Mouse (Mus musculus): ENCODE measurements around the gene Nr2e1. TPM values are rescaled to one million over a fixed set of nuclear protein-coding genes. Genes with fewer than 3 reads are reported as not detected.

Nr2e1 gene
- total and polyA plus RNA-seq, 3 experiments = not detected

DNA sequence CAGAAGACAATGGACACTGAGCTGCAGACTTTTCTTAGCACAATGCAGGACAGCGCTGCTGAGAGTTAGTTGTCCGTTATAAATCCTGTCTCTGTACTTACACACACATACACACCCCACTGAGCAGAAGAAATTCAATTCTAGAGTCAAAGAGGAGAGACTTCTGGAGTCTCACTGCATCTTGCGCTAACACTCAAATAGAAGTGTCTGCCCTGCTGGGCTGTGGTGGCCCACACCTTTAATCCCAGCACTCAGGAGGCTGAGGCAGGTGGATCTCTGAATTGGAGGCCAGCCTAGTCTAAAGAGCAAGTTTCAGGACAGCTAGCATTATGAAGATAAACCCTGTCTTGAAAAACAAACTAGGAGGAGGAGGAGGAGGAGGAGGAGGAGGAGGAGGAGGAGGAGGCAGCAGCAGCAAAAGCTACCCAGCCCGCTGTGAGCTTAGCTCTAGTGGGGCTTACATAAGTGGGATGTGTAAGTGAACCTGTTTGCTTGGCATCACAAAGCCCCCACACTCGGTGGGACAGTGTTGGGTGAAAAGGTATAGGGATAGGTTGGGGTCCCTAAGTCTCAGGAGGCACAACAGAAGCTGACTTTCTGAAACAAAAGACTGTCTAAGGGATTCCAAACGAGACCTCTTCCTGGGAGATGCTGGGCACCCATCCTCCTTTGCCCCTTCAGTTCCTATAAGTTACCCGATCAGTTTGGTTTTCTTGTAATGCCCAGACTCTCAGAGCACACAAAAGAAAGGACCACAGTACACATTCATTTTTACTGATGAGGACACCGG, 4.7 kb upstream of the Nr2e1 start:
- H3K79me2 ChIP-seq (ENCODE audit: control insufficient read depth, insufficient read depth, low read length, poor library complexity) = no peaks in the 10 kb centered on the region
- no peaks in the 10 kb centered on the region for H3K36me3 ChIP-seq (ENCODE audit: control insufficient read depth in 1 of 2, insufficient read depth in 2 of 2, low read length in 2 of 2)
- no peak overlapping the region for H3K4me3 ChIP-seq (ENCODE audit: control insufficient read depth in 1 of 2, insufficient read depth in 1 of 2, low read depth in 2 of 2, low read length in 2 of 2)
- peaks cover 0 to 3% of the 10 kb centered on the region in 2 experiments for H3K27me3 ChIP-seq (ENCODE audit: control insufficient read depth in 1 of 2, insufficient read depth in 2 of 2, low read length in 2 of 2)
- H3K27ac ChIP-seq (ENCODE audit: control insufficient read depth, low read depth, low read length) = no peak overlapping the region
- no peaks in the 10 kb centered on the region for H3K9me3 ChIP-seq (replicated peaks; ENCODE audit: insufficient read depth, low read length)
- DNase-seq (ENCODE audit: low read depth, low spot score) = no peak
- TF ChIP-seq JUND (IDR thresholded peaks at IDR 0.05; ENCODE audit: low read depth, low read length) (no peak), POLR2AphosphoS5 (IDR thresholded peaks at IDR 0.05; ENCODE audit: borderline replicate concordance, low read depth, low read length) (no peak), E2F4 (IDR thresholded peaks at IDR 0.05; ENCODE audit: borderline replicate concordance, low read depth, low read length) (no peak), BHLHE40 (IDR thresholded peaks at IDR 0.05; ENCODE audit: borderline replicate concordance, low read depth, low read length) (no peak), TCF12 (IDR thresholded peaks at IDR 0.05; ENCODE audit: low read depth, low read length) (no peak), KAT2A (conservative IDR thresholded peaks at IDR 0.05; ENCODE audit: low read depth, low read length) (no peak), GATA1 (IDR thresholded peaks at IDR 0.05; ENCODE audit: low read depth, low read length) (no peak), ZNF384 (IDR thresholded peaks at IDR 0.05; ENCODE audit: low read depth, low read length) (no peak), SIN3A (IDR thresholded peaks at IDR 0.05; ENCODE audit: low read length) (no peak)
- H3K4me1 ChIP-seq (ENCODE audit: control insufficient read depth in 1 of 2, insufficient read depth in 2 of 2, low read length in 2 of 2) = no peaks in the 10 kb centered on the region
- no peak overlapping the region for H3K9ac ChIP-seq (ENCODE audit: control insufficient read depth, low read depth, low read length, poor library complexity, severe bottlenecking)

DNA sequence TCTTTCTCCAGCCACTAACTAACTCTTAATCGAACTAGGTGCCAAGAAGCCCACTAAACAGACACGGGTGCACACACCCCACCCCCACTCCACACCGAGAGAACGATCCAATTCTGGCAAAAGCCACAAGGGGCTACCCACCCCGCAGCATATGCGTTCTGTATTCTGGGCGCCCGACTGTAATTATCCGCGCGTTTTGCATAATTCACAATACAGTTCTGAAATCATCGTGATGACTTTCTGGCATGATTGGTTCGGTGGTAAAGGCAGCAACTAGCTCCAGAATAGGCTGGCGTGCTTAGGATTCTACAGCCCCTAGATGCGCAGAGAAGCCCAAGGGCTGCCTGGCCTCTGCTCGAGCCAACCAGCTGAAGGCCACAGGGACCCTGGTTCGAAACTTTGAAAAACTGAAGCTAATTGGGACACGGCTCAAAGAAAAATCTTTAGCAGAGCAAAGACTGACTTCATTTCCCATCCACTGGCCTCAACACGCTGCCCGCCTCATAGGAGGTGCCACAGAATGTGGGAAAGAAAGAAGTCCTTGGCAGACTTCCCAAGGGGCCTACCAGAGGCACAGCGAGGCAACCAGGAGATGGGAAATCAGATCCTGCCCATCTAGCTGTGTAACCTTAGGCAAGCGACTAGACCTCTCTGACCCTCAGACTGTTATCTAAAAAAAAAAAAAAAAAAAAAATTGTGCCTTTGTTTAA, 2.3 kb upstream of the Nr2e1 start:
- H3K9me3 ChIP-seq (replicated peaks; ENCODE audit: insufficient read depth, low read length) = no peaks in the 10 kb centered on the region
- no peaks in the 10 kb centered on the region for H3K4me1 ChIP-seq (ENCODE audit: control insufficient read depth in 1 of 2, insufficient read depth in 2 of 2, low read length in 2 of 2)
- no peaks in the 10 kb centered on the region for H3K36me3 ChIP-seq (ENCODE audit: control insufficient read depth in 1 of 2, insufficient read depth in 2 of 2, low read length in 2 of 2)
- TF ChIP-seq MAFK (IDR thresholded peaks at IDR 0.05; ENCODE audit: borderline replicate concordance, low read depth, low read length) (no peak), USF1 (IDR thresholded peaks at IDR 0.05; ENCODE audit: low read depth, low read length) (no peak), POLR2AphosphoS2 (IDR thresholded peaks at IDR 0.05; ENCODE audit: low read length) (no peak), HCFC1 (IDR thresholded peaks at IDR 0.05; ENCODE audit: low read depth, low read length) (no peak), NELFE (IDR thresholded peaks at IDR 0.05; ENCODE audit: low read depth, low read length) (no peak), EP300 (IDR thresholded peaks at IDR 0.05; ENCODE audit: low read depth in 1 of 2, low read length in 2 of 2) (no peak), ETS1 (IDR thresholded peaks at IDR 0.05; ENCODE audit: low read depth, low read length) (no peak), ZNF384 (IDR thresholded peaks at IDR 0.05; ENCODE audit: low read depth, low read length) (no peak), SIN3A (IDR thresholded peaks at IDR 0.05; ENCODE audit: low read length) (no peak)
- no peak overlapping the region for H3K9ac ChIP-seq (ENCODE audit: control insufficient read depth, low read depth, low read length, poor library complexity, severe bottlenecking)
- H3K27me3 ChIP-seq (ENCODE audit: control insufficient read depth in 1 of 2, insufficient read depth in 2 of 2, low read length in 2 of 2) = peaks cover 0 to 3% of the 10 kb centered on the region in 2 experiments
- H3K4me3 ChIP-seq (ENCODE audit: control insufficient read depth in 1 of 2, insufficient read depth in 1 of 2, low read depth in 2 of 2, low read length in 2 of 2) = no peak overlapping the region
- H3K79me2 ChIP-seq (ENCODE audit: control insufficient read depth, insufficient read depth, low read length, poor library complexity) = no peaks in the 10 kb centered on the region
- DNase-seq (ENCODE audit: low read depth, low spot score) = no peak
- no peak overlapping the region for H3K27ac ChIP-seq (ENCODE audit: control insufficient read depth, low read depth, low read length)
